Mouse (Mus musculus): ENCODE measurements around the gene Tfcp2.

DNA sequence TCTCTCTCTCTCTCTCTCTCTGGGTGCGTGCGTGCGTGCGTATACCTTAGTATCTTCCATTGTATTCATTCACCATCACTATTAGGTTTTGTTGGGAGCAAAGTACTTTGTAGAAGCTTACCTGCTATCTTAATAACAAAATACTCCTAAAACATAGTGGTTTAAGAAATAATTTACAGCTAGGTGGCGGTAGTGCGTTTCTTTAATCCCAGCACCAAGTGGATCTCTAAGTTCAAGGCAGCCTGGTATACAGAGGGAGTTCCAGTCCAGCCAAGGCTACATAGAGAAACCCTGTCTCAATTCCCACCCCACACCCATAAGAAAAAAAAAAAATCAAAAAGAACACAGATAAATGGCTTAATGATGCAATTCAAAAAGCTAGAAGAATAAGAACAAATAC, 13.9 kb downstream of the Tfcp2 start:
- no peak for TF ChIP-seq CTCF (IDR thresholded peaks at IDR 0.05; ENCODE audit: low read depth, low read length)
- TF ChIP-seq POLR2A (IDR thresholded peaks at IDR 0.05; ENCODE audit: borderline replicate concordance, low read depth, low read length), result no peak

Data from bone marrow macrophage, adult 2 months (primary cell).